Mouse (Mus musculus): ENCODE results near the gene Rpgrip1l.

Rpgrip1l gene

GRCm38 (mm10) chr8:91329056-91329455, 16.0 kb upstream of the Rpgrip1l start:
- no peak for DNase-seq

DNA sequence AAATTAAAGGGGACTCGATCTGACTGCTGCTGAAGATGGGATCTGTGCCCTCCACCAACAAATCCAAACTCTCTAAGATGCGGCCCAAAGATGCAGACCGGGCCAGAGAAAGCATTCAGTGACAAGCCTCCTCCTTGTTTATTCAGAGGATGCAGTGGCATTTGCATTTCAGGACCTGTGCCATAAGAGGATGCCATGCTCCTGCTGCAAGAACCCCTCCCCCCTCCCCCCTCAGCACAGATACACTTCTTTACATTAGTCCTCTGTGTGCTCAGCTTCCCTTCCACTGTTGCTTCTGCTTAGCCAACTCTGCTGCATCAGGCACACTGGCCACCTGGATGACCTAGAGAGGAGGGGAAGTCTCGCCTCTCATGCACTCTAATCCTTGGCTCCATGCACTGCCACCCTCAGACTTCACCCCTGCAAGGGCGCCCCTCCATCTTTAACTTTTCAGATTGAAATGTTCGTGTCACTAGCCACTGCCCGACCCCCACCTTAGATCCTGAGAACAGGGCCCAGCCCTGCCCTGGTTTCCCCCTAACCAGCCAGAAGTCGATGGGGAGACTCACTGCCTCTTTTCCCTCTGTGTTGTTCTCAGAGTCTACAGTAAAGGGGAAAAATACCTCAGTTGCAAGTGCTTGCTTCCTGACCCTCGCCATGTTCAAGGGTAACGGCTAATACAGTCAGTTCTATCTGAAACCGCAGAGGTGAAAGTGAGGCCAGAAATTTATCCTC, 14.6 kb upstream of the Rpgrip1l start:
- DNase-seq: no peak

GRCm38 (mm10) chr8:91326946-91327345, 13.9 kb upstream of the Rpgrip1l start:
- no peak for DNase-seq

DNA sequence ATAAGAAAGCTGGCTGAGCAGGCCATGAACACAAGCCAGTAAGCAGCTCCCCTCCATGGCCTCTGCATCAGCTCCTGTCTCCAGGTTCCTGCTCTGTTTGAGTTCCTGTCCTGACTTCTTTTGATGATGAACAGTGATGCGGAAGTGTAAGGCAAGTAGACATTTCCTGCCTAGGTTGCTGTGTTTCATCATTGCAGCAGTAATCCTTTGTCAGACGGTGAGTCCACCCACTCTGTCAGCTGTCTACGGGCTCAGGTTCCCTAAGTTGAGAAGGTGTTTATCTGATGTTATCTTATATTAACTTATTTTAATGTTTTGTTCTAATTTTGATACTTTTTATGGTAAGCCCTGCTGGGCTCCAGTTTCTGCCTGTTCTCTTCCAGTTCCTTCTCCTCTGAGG, 13.0 kb upstream of the Rpgrip1l start:
- no peak for DNase-seq

GRCm38 (mm10) chr8:91324916-91325315, 11.9 kb upstream of the Rpgrip1l start:
- DNase-seq: no peak

GRCm38 (mm10) chr8:91324271-91324670, 11.2 kb upstream of the Rpgrip1l start:
- DNase-seq: no peak

DNA sequence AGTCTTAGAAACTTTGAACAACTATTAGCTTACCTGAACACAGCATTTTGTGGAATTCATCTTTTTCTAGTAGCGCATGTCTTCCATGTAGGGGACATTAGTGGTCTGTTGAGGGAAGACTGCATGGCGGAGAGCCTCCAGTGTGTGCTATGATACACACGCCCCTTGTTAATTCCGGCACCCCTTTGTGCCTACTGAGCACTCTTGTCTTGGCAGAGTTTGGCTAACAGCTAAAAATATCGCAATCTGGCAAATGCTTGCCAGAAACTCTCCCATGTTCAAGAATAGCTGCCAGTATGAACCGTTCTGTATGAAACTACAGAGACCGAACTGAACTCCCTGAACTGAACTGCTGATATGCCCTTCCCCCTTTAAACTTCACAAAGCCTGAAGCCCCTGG, 10.4 kb upstream of the Rpgrip1l start:
- no peak for DNase-seq

DNA sequence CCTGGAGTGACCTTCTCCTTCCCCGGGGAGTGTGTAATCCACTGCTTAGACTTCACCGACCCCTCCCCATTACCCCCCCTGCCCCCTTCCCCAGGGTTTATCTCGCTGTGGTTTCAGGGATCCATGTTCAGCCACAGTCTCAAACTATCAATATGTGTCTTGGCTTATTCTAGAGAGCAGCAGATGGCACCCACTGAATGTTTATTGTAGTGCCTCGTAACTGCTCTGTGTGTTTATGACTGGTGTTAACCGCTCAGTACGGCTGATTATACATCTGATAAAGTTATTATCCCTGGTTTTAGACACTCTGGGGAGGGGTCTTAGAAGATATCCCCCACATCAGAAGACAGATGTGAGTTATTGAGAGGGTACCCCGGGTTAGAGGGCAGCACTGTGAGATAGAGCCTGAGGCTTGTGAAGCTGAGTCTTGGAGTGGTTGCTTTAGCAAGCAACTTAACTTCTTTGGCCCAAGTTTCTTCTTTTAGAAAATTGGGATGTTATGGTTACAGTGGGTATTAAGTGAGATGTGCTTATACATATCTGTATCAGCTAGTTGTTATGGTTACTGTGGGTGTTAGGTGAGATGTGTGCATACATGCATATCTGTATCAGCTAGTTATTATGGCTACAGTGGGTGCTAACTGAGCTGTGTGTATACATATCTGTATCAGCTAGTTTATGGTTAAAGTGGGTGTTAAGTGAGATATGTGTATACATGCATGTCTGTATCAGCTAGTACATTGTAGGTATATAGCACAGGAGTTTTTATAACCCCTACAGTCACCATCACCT, 6.1 kb upstream of the Rpgrip1l start:
- no peak for DNase-seq

DNA sequence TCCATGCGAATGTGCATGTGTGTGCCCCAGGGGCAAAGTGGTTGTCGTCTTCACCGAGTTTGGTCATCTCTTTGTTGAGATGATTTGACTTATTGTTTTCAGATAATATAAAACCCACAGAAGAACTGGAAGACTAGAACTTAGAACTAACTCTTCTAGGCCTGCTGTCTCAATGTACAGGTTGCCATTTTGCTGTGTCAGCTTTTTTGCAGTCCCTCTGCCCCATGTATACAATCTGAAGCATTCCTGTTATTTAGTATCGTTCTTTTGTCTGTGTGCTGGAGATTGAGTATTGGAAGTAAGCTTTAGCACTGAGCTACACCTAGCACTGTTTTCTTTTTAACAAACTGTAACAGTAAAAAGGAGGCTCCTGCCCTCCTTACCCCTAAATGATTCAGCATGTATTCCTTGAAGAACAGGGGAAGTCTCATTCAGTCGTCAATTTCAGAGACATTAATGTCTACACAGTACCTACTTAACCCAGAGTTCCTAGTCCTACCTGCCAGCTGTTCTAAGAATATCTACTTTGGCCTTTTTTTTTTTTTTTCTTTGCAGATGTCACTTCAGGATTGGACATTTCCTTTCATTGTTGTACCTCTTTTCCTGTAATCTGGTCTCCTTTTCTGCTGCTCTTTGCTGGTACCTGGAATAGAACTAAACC, 4.6 kb upstream of the Rpgrip1l start:
- DNase-seq: no peak

DNA sequence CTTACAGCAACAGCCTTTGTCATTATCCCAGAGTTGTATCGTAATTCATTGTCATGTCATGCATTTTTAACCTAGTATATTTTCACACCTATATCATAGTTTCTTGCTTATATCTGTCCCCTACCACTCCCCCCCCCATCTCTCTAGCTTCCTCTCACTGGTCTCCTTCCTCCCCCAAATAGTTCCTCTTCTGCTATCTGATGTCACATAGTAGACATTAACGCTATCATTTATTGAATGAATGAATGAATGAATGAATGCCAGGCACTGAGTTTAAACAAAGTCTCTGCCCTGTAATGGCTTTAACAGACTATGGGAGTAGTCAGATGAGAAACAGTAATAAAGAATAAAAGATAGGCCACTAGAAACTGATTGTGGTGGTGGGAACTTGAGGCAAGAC, 720 bp downstream of the Rpgrip1l start:
- DNase-seq: no peak

- no peak for DNase-seq
Measured at GRCm38 (mm10) chr8:91304481-91305386, 8.3 kb downstream of the Rpgrip1l start.

DNA sequence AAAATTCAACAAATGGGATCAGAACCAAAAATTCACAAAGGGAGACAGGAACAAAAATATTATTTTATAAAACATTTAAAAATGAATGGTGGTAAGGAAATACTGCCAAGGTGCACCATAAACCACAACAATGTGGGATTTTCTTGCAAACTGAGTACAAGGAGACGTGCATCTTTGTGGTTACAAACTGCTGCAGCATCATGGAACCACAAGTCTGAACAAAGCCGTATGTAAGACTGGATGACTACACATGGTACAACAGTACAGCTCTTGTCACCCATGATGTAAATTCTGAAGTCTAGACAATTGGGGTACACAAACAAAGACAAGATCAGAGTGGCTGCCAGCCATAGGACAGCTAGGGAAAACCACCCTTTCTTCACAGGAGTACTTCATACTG, 14.4 kb downstream of the Rpgrip1l start:
- no peak for DNase-seq

DNA sequence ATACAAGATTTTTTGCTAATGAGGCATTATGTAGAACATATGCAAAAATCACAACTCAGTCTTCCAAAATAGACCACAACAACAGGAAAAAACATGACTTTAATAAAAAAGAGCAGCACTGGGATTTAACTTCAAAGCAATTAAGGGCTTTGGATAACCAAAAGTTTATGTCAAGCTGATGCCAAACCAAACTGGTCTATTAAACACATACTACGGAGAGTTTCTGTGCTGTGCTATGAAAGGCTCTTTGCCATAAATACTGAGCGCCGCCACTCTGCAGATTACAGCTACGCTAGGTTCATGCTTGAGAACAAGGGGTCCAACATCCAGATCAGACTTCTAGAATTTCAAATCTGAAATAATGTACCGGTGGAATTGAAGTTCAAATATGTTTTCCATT, 17.3 kb downstream of the Rpgrip1l start:
- DNase-seq: no peak

DNA sequence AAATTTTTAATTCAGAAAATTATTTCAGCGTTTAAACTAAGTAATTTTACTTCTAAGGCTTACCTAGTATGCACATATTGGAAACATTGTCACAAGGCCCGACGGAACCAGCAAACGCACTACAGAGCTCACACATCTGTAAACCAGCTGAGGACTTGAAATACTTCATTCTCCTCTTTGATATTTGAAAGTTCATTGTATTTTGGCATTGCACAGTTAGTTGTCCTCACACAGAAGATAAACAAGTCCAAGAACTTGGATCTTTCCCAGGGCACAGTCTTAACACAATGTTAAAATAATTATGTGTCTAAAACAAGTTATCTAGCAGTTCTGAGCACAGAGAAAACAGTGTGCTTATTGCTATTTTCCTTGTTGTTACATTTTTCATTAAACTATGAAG, 22.5 kb downstream of the Rpgrip1l start:
- DNase-seq: no peak

GRCm38 (mm10) chr8:91286237-91286636, 26.8 kb downstream of the Rpgrip1l start:
- DNase-seq: no peak

GRCm38 (mm10) chr8:91283815-91284214, 29.2 kb downstream of the Rpgrip1l start:
- no peak for DNase-seq

- DNase-seq: no peak
Measured at GRCm38 (mm10) chr8:91282655-91283054, 30.4 kb downstream of the Rpgrip1l start.

DNA sequence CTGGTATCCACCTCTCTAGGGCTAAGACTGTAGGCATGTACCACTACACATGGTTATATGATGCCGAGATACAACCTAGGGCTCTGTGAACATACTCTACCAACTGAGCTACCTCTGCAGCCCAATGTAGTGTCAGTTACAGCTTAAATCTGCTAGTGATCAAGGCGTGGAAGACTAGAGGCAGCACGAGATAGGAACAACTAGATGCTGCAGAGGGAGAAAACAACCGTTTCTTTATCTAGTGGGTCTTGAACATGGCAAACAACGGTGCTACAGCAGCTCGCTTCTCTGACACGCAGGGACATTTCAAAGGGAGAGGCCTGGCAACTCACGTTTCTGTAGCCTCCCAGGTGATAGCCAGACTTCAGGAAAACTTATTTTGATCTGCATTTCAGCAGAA, 31.5 kb downstream of the Rpgrip1l start:
- DNase-seq: no peak

DNA sequence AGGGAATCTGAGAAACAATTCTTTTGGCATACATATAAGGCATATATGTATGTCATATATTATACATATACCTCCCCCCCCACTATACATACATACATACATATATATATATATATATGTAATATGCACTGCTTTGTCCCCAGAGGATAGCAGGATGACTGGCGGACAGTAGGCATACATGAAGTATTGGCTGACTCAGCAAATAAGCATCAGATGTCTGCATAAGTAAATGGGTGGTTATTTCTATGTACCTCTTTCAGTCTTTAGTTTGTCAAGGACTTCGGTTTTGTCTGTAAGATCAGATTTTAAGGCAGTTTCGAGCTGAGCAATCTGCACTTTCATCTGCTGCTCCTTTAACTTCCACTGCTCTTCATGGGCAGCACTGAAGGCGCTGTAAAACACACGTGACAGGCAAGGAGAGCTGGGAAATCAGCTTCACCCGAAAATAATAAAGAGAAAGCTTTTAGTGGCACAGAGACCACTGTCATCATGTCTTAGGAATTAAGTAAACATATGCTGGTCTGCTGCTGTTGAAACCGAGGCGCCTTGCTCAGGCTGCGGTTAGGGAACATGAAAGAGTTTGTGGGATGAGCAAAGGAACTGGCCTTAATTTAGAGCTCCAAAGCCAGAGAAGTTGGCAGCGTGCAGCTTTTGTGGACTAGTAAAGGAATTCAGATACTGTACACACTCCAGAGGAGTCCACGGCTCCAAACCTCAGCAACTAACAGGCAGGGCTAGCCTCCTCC, 32.4 kb downstream of the Rpgrip1l start:
- no peak for DNase-seq

DNA sequence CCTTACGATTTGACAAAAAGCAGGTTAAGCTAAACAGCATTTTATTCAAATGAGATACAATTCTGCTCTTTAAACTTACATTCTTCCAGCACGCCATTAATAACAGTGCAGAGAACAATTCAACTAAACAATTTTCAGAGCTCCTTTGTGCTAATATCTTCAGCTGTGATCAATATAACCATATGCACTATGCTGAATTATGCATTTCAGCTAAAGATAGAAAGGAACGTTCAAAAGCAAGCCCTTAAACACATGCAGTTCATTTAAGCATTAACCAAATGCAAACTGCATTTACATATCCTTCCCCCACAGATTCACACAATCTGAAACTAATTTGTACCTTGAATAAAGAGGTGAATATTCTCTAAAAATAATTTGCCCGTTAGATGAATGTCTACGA, 35.0 kb downstream of the Rpgrip1l start:
- no peak for DNase-seq

- no peak for DNase-seq
Measured at GRCm38 (mm10) chr8:91276337-91276736, 36.7 kb downstream of the Rpgrip1l start.

GRCm38 (mm10) chr8:91273493-91273892, 39.6 kb downstream of the Rpgrip1l start:
- DNase-seq: no peak
